Mouse (Mus musculus) intestine, embryonic 16.5 days (tissue): ENCODE data around the gene Phgdh. TPM values are rescaled to one million over a fixed set of nuclear protein-coding genes. Genes with fewer than 3 reads are reported as not detected.

ENCODE experiments used
- ATAC-seq: fragments of 200-750 bp; cut with Nextera tagmentation; 2 replicates; pipeline ENCODE4 v1.8.0; 2017; ENCODE audit warnings: moderate TSS enrichment, moderate library complexity
- H3K27ac ChIP-seq: fragments of 300-500 bp; sonication (generic); 2 replicates; pipeline ENCODE4 v1.5.1; 2014; ENCODE audit warnings: mild to moderate bottlenecking, low read length
- H3K27me3 ChIP-seq: fragments of 300-500 bp; sonication (generic); replicated peaks from 2 replicates; pipeline ENCODE4 v1.6.1; 2014; ENCODE audit warnings: low read length, control low read depth, mixed read lengths; ENCODE audit not compliant: control insufficient read depth, insufficient read depth
- H3K36me3 ChIP-seq: fragments of 300-500 bp; sonication (generic); 2 replicates; pipeline ENCODE4 v1.6.1; 2014; ENCODE audit warnings: low read length, control low read depth; ENCODE audit not compliant: control insufficient read depth, insufficient read depth
- H3K4me1 ChIP-seq: fragments of 300-500 bp; sonication (generic); 2 replicates; pipeline ENCODE4 v1.6.1; 2014; ENCODE audit warnings: low read length, control low read depth, mixed read lengths; ENCODE audit not compliant: control insufficient read depth, insufficient read depth
- H3K4me2 ChIP-seq: fragments of 300-500 bp; sonication (generic); 2 replicates; pipeline ENCODE4 v1.6.1; 2014; ENCODE audit warnings: low read depth, low read length, control low read depth
- H3K4me3 ChIP-seq: fragments of 300-500 bp; sonication (generic); 2 replicates; pipeline ENCODE4 v1.5.1; 2014; ENCODE audit warnings: mild to moderate bottlenecking, low read length
- H3K9ac ChIP-seq: fragments of 300-500 bp; sonication (generic); 2 replicates; pipeline ENCODE4 v1.6.1; 2014; ENCODE audit warnings: low read depth, low read length
- H3K9me3 ChIP-seq: fragments of 300-500 bp; sonication (generic); 2 replicates; pipeline ENCODE4 v1.6.1; 2016; ENCODE audit warnings: low read length, control low read depth; ENCODE audit not compliant: control insufficient read depth
- WGBS: fragments of 180-500 bp; shearing (Covaris S2); extraction: QIAGEN DNeasy Blood & Tissue Kit; methylation state at CpG from one replicate; pipeline ENCODE4 v1.1.7; 2014; 5-methylcytosine and 5-hydroxymethylcytosine counted together
- polyA plus RNA-seq: library from polyadenylated mRNA; unstranded; fragments of >200 nt; fragmentation: Nextera tagmentation; extraction: Ambion mirVana; gene quantifications from 2 replicates; pipeline ENCODE4 v1.2.1, GENCODE M21; 2015

Gene Phgdh
- polyA plus RNA-seq, 1 experiment from 2014 or later = 332 TPM

DNA sequence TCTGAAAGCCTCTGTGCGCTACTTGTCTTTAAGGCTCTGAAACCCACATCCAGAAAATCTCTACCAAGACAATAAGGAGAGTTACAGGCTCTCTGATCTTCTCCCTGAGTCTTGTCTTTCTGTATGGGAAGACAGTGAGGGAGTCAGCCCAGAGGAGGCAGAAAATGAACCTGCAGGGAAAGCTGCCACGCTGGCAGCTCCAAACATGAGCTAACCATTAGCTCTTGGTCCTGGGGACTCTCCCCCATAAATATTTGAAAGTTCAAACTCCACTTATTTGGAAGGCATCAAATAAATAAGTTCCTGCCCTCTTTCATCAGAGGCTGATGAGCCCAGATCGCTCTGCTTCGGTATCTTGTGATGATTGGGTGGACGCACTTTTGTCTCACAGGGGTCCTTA lies 56.6 kb downstream of the Phgdh start:
- 88% methylated on average over 5 of the region's 5 CpGs for WGBS
- Histone ChIP-seq H3K9ac (no peak overlapping the region), H3K4me1 (peaks cover 13% of the 10 kb centered on the region; the same call in 1 of the 2 replicates), H3K36me3 (no peaks in the 10 kb centered on the region), H3K9me3 (no peaks in the 10 kb centered on the region), H3K4me2 (peak overlapping the region; percentile 26; the same call in 1 of the 2 replicates), H3K4me3 (no peak overlapping the region), H3K27me3 (no peaks in the 10 kb centered on the region), H3K27ac (no peak overlapping the region)
- no peak for ATAC-seq

DNA sequence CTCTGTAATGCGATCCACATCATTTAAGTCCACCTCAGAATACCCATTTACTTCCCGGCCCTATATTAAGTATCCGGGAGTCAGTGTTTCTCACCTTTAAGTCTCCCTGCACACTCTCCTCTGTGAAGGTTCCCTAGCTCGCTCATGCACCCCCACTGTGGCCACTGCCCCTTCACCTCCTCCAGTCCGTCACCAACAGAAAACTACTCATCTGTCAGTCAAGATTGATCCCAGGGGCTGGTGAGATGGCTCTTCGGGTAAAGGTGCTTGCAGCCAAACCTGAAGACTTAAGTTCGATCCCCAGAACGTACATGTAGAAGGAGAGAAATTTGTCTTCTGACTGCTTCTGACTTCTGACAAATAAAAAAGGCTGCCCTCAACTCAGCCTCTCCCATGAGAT lies 57.4 kb downstream of the Phgdh start:
- WGBS = 92% methylated on average over 8 of the region's 8 CpGs
- Histone ChIP-seq H3K4me1 (peaks cover 16% of the 10 kb centered on the region; the same call in 1 of the 2 replicates), H3K36me3 (no peaks in the 10 kb centered on the region), H3K4me3 (no peak overlapping the region), H3K9ac (no peak overlapping the region), H3K9me3 (no peaks in the 10 kb centered on the region), H3K27me3 (no peaks in the 10 kb centered on the region), H3K27ac (no peak overlapping the region), H3K4me2 (peak overlapping the region; percentile 52)
- ATAC-seq = no peak

DNA sequence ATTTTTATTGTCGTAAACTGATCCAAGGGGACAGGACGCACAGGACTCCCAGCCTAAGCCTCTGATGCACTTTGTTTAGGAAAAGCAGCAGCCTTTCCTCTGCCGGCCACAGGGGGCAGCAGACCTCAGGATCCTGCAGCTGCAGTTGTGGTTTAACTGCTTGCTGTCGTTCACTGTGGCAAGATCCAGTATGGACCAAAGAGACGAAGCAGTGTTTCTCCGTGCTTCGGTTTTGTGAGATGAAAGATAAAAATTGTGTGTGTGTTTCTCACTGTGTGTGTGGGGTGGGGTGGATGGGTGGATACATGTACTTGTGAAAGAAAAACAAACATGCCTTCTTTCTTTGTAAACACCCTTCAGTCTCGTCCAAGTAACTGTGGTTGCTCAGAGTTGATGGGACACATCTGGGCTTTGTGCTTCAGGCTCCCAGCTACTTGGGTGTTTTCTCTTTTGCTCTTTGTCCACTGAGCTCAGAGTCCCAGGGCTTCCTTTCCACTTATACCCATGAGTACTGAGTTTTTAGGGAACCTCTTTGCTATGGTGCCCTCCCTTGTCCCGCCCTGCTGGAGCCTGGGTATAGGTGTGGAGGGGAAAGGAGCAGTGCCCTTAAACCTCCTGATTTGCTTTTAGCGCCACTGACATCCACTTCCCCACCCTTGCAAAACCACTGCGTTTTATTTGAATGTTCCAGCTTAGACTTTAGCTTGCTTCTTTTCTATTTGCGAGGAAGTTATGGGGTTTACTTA lies 58.7 kb downstream of the Phgdh start:
- 25% methylated on average over 12 of the region's 12 CpGs for WGBS
- no peaks in the 10 kb centered on the region for H3K27me3 ChIP-seq
- H3K9me3 ChIP-seq = no peaks in the 10 kb centered on the region
- peak overlapping the region; percentile 48 for H3K4me3 ChIP-seq
- ATAC-seq = peak; percentile 70
- H3K9ac ChIP-seq = peak overlapping the region; percentile 61
- peaks cover 16% of the 10 kb centered on the region; the same call in 1 of the 2 replicates for H3K4me1 ChIP-seq
- H3K36me3 ChIP-seq = no peaks in the 10 kb centered on the region
- peak overlapping the region; percentile 79 for H3K27ac ChIP-seq
- peak overlapping the region; percentile 52 for H3K4me2 ChIP-seq

DNA sequence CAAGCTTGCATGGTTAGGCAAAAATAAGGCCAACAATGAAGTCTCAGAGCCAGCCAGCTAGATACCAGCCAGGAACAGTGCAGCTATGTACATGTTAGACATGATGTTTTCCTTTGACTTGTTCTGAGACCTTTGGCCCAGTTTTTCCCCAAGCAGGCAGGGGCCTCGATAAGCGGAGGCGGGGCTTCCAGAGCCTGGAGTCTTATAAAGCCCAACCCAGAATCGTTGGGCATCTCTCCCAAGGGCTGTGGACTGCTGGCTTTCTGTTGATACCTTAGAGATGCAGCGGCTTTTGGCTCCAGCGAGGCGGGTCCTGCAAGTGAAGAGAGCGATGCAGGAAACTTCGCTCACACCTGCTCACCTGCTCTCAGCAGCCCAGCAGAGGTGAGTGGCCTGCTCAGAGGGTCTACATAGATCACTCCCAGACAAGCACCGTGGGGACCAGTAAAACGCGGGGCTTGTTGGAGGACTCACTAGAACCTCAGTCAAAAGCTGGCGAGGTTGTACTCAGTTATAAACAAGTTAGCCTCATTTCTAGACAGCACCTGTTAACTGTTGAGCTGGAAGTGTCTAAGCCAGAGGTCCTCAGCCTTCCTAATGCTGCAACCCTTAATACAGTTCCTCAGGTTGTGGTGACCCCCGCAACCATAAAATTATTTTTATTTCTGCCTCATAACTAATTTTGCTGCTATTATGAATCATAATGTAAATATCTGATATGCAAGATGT lies 59.4 kb downstream of the Phgdh start, which contains the start of gene Hmgcs2:
TSS of gene Hmgcs2 (plus strand) at position 232 of the 729 bp plus-strand sequence.
- Histone ChIP-seq H3K27me3 (no peaks in the 10 kb centered on the region), H3K4me2 (peak within 1 kb of the TSS; percentile 52), H3K4me1 (peaks cover 16% of the 10 kb centered on the region; the same call in 1 of the 2 replicates), H3K27ac (peak within 1 kb of the TSS; percentile 81), H3K4me3 (peak within 1 kb of the TSS; percentile 48), H3K9me3 (no peaks in the 10 kb centered on the region), H3K9ac (peak within 1 kb of the TSS; percentile 61), H3K36me3 (no peaks in the 10 kb centered on the region)
- peak; percentile 90 for ATAC-seq
- WGBS = 44% methylated on average over 14 of the region's 14 CpGs

DNA sequence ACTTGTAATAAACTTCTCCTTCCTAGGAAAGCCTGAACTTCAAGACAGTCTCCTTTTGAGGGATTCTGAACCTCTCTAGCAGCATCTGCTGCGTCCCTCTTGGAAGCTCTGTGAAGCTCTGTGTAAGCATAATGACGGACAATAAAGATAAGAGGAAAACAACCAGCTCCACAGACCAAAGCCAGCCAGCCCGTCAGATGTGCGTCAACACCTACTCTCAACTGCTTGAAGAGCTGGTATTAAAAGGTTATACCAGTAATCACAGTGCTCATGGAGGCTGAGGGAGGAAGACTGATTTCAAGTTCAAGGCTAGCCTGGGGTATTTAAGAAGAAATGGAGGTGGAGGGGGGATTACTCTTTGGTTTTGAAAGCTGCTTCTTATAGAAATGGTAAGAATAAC lies 60.1 kb downstream of the Phgdh start:
- ATAC-seq = peak; percentile 78
- no peaks in the 10 kb centered on the region for H3K27me3 ChIP-seq
- peaks cover 16% of the 10 kb centered on the region; the same call in 1 of the 2 replicates for H3K4me1 ChIP-seq
- peak overlapping the region; percentile 48; the same call in 1 of the 2 replicates for H3K4me3 ChIP-seq
- 43% methylated on average over 4 of the region's 4 CpGs for WGBS
- peak overlapping the region; percentile 81 for H3K27ac ChIP-seq
- H3K4me2 ChIP-seq = peak overlapping the region; percentile 52
- H3K9ac ChIP-seq = no peak overlapping the region; the same call in 1 of the 2 replicates
- no peaks in the 10 kb centered on the region for H3K9me3 ChIP-seq
- no peaks in the 10 kb centered on the region for H3K36me3 ChIP-seq

DNA sequence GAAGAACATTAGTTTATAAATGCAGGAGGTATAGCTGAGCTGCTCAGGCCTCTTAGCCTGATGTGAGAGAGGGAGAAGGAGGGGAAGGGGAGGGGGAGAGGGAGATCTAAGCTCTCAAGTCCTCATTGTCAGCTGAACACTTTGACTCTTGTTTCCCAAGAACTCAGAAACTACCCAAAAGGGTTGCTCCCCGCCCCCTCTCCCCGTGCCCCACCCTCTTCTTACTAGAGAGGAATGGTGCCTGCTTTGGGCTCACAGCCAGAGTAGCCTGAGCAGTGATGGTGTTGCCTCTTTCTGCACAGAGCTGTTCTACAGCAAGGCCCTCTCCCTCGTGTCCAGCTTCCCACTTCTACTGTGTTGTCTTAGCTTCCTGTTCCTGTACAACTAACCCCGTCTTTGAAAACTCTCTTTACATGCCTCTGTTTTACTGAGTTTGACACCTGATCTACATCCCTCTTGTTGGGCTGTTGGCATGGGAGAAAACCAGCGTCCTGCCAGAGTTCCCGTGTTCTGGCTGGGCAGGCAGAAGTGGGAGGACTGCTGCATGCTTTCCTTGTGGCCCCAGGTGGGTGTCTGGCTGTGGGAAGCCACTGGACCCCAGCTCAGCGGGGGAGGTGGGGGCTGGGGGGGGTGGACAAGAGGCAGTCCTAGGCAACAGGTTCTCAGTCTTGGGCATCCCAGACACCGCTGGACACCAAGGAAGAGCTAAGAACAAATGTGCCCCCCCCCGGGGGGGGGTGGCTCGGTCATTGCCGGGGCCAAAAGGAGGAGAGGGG lies 66.0 kb downstream of the Phgdh start:
- H3K9me3 ChIP-seq = no peaks in the 10 kb centered on the region
- WGBS = 60% methylated on average over 11 of the region's 11 CpGs
- H3K27me3 ChIP-seq = no peaks in the 10 kb centered on the region
- H3K4me2 ChIP-seq = no peak overlapping the region
- H3K36me3 ChIP-seq = no peaks in the 10 kb centered on the region
- H3K4me3 ChIP-seq = no peak overlapping the region
- ATAC-seq = 0 out of 2 replicates have a peak, but pooled peaks have one; percentile 41
- H3K9ac ChIP-seq = no peak overlapping the region
- peaks cover 15% of the 10 kb centered on the region for H3K4me1 ChIP-seq
- no peak overlapping the region for H3K27ac ChIP-seq

DNA sequence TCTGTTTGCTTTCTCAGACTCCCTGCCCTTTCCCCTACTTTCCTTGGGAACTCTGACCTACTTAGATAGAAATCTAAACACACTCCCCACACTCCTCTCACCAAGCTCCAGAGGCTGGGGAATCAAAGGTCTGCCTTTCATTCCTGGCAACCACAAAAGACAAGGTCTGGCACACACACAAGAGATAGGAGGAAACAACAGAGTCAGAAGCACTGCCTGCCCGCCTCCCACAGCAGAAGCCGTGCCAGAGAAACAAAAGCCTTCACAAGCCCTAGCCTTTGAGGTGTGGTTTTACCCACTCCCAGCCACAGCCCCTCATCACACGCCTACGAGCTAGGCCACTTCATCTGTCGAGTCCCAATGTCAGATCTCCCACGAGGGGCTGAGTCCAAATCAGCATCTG lies 72.5 kb downstream of the Phgdh start:
- H3K4me2 ChIP-seq = peak overlapping the region; percentile 26; the same call in 1 of the 2 replicates
- H3K9me3 ChIP-seq = no peaks in the 10 kb centered on the region
- 15% methylated on average over 6 of the region's 6 CpGs for WGBS

More for the DNA sequence above, 72.5 kb downstream of the Phgdh start:
- no peak overlapping the region for H3K4me3 ChIP-seq
- no peaks in the 10 kb centered on the region for H3K36me3 ChIP-seq
- ATAC-seq = peak; percentile 93
- H3K4me1 ChIP-seq = peaks cover 17% of the 10 kb centered on the region
- H3K9ac ChIP-seq = 0 out of 2 replicates have a peak overlapping the region, but pooled peaks have one; percentile 9
- H3K27ac ChIP-seq = peak overlapping the region; percentile 86
- H3K27me3 ChIP-seq = no peaks in the 10 kb centered on the region
